Mouse (Mus musculus) stomach, postnatal 0 days (tissue): ENCODE data around the gene Vdac1.

Experiments
- CTCF ChIP-seq: IDR thresholded peaks from 2 replicates; pipeline ENCODE4 v1.5.1; 2016; ENCODE audit warnings: antibody characterized with exemption, low read depth, mild to moderate bottlenecking, moderate library complexity
- EP300 ChIP-seq: optimal IDR thresholded peaks from 2 replicates; pipeline ENCODE3; 2016; ENCODE audit warnings: antibody characterized with exemption

DNA sequence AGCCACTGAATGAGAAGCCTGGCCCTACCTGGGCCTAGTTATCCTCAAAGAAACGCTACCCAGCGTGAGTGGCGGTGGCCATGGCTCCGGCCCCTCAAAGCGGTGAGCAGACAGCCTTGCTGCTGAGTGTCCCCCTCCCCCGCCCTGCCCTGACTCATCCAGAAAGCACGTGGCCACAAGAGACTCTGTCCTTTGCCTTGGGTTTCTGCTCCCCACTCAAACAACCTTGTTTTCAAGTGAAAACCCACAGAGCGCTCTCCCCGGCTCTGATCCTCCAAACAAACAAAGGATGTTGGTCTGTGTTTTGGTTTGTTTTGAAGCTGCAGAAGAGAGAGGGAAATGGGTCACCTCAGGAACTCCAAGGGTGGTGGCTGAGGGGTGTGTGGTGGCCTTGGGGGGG, 19.7 kb upstream of the Vdac1 start:
- TF ChIP-seq CTCF (no peak), EP300 (no peak)
